Mouse (Mus musculus): ENCODE results near the gene Slc47a2. TPM values are rescaled to one million over a fixed set of nuclear protein-coding genes. Genes with fewer than 3 reads are reported as not detected.

The Slc47a2 gene
- polyA plus RNA-seq, 1 experiment from 2014 or later, result not detected

DNA sequence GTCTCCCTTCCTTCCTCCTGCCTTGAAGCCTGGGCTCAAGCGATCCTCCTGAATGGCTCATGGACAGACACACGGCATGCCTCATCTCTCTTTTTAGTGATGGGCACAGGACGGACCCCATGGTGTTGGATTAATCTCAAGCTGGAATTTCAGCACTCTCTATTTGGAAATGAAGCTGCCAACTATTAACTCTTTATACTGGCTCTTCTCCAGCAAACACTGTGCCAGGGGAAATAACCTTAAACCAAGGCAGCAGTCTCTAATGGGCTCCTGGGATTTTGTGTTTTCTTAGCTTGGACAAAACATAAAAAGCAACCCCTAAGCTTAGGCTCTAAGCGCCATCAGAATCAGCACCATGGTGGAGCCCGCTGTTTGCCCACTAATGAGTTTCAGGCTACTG lies 72.3 kb downstream of the Slc47a2 start:
- ATAC-seq (ENCODE audit: insufficient number of reproducible peaks, low FRiP score, low TSS enrichment, low read depth) (no peak), DNase-seq (ENCODE audit: low spot score) (no peak)
- 88% methylated on average over 5 of the region's 5 CpGs for WGBS

GRCm38 (mm10) chr11:61268626-61269349 lies 73.9 kb downstream of the Slc47a2 start:
- H3K4me2 ChIP-seq (ENCODE audit: low read depth, severe bottlenecking), result no peak overlapping the region
- WGBS, result 89% methylated on average over 6 of the region's 6 CpGs
- no peak overlapping the region for H3K9ac ChIP-seq (ENCODE audit: low read length)
- no peak overlapping the region for H3K4me3 ChIP-seq (ENCODE audit: low read depth, low read length)
- DNase-seq (ENCODE audit: low spot score), result no peak
- no peaks in the 10 kb centered on the region for H3K9me3 ChIP-seq (ENCODE audit: control insufficient read depth, low read length)
- no peaks in the 10 kb centered on the region for H3K36me3 ChIP-seq (ENCODE audit: control insufficient read depth, insufficient read depth, low read length)
- no peaks in the 10 kb centered on the region for H3K4me1 ChIP-seq (ENCODE audit: control insufficient read depth, insufficient read depth, low read length)
- ATAC-seq (ENCODE audit: insufficient number of reproducible peaks, low FRiP score, low TSS enrichment, low read depth), result no peak
- H3K27me3 ChIP-seq (ENCODE audit: control insufficient read depth, insufficient read depth, low read length), result no peaks in the 10 kb centered on the region
- H3K27ac ChIP-seq (replicated peaks; ENCODE audit: low read depth, low read length), result no peak overlapping the region

More for the DNA sequence above, 72.3 kb downstream of the Slc47a2 start:
- Histone ChIP-seq H3K27me3 (ENCODE audit: control insufficient read depth, insufficient read depth, low read length) (no peaks in the 10 kb centered on the region), H3K9ac (ENCODE audit: low read length) (no peak overlapping the region), H3K4me3 (ENCODE audit: low read depth, low read length) (no peak overlapping the region), H3K4me2 (ENCODE audit: low read depth, severe bottlenecking) (no peak overlapping the region), H3K4me1 (ENCODE audit: control insufficient read depth, insufficient read depth, low read length) (no peaks in the 10 kb centered on the region), H3K27ac (replicated peaks; ENCODE audit: low read depth, low read length) (no peak overlapping the region), H3K9me3 (ENCODE audit: control insufficient read depth, low read length) (no peaks in the 10 kb centered on the region), H3K36me3 (ENCODE audit: control insufficient read depth, insufficient read depth, low read length) (no peaks in the 10 kb centered on the region)

DNA sequence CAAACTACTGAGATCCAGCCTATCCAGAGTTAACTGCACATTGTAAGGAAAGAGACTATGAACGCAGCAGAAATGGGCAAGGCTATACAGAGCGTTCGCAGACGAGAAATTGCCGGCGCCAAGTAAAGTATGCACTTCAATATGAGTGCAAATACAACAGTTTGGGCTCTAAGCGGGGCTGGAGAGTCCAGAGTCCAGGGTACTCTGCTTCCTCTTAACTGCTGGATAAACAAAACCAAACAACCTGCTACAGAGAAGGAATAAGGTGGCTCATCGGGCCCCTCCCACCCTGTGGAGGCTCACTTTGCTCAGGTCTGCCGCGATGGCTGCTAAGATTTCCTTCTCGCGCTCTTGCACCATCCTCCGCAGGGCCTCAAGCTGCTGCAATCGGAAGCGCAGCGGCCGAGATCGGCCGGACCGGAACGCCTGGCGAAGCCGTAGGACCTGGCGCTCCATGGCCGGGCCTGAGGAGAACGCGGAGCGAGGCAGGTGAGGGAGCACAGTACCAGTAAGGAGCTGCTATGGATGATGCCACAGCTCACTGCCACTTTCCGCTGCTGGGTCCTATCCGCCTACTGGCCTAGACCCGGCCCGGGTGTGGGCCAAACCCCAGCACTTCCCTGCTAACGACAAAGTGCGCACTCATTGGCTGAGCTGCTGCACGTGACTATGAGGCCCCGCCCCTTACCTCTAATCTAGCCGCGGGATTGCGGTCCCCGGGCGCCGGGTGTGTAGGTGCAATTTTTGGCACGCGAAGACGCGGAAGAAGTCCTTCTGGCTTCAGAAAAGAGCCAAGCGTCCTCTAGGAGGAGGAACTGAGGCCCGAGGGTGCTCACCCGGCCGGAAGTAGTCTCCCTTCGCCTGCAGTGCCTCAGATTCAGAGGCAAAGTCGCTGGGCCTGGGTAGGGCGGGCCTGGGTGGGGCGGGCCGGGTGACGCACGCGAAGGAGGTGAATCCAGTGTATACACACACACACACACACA lies 75.8 kb downstream of the Slc47a2 start, which contains the start of gene Aldh3a2:
Gene Aldh3a2 (minus strand): TSS at position 914 of the 983 bp plus-strand sequence.
- WGBS, result under 1% methylated on average over 58 of the region's 58 CpGs
- peak within 1 kb of the TSS; percentile 76 for H3K4me2 ChIP-seq (ENCODE audit: low read depth, severe bottlenecking)

DNA sequence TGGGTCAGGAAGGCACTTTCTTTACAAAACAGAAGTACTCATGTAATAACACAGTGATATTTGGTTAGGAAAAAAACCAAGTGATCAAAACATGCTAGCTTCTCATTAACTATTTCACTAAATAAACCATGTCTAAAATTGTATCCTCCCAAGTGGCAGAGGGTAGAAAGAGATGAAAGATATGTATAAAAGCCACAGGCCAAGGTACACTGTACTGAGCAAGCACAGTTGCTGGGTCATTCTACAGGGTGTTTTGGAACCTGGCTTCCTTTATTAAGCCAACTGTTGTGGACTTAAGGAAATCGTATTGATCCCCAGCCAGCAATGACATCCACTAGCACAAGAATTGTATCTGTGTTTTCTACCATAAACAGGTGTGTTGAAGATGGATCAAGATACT lies 78.8 kb downstream of the Slc47a2 start:
- Histone ChIP-seq H3K4me1 (ENCODE audit: control insufficient read depth, insufficient read depth, low read length) (no peaks in the 10 kb centered on the region), H3K4me3 (ENCODE audit: low read depth, low read length) (no peak overlapping the region), H3K27me3 (ENCODE audit: control insufficient read depth, insufficient read depth, low read length) (no peaks in the 10 kb centered on the region), H3K36me3 (ENCODE audit: control insufficient read depth, insufficient read depth, low read length) (0 out of 2 replicates have a peak, but pooled peaks cover 2% of the 10 kb centered on the region), H3K9me3 (ENCODE audit: control insufficient read depth, low read length) (no peaks in the 10 kb centered on the region), H3K27ac (replicated peaks; ENCODE audit: low read depth, low read length) (no peak overlapping the region), H3K4me2 (ENCODE audit: low read depth, severe bottlenecking) (no peak overlapping the region), H3K9ac (ENCODE audit: low read length) (no peak overlapping the region)
- no peak for DNase-seq (ENCODE audit: low spot score)
- ATAC-seq (ENCODE audit: insufficient number of reproducible peaks, low FRiP score, low TSS enrichment, low read depth), result no peak
- 84% methylated on average over 1 of the region's 1 CpGs for WGBS

More for the DNA sequence above, 75.8 kb downstream of the Slc47a2 start, which contains the start of gene Aldh3a2:
- H3K4me1 ChIP-seq (ENCODE audit: control insufficient read depth, insufficient read depth, low read length), result no peaks in the 10 kb centered on the region
- DNase-seq (ENCODE audit: low spot score) (peak; percentile 94), ATAC-seq (ENCODE audit: insufficient number of reproducible peaks, low FRiP score, low TSS enrichment, low read depth) (peak; percentile 99)
- peak within 1 kb of the TSS; percentile 78 for H3K4me3 ChIP-seq (ENCODE audit: low read depth, low read length)
- peak within 1 kb of the TSS; percentile 89 for H3K9ac ChIP-seq (ENCODE audit: low read length)
- H3K27ac ChIP-seq (replicated peaks; ENCODE audit: low read depth, low read length), result peak within 1 kb of the TSS; percentile 81
- H3K9me3 ChIP-seq (ENCODE audit: control insufficient read depth, low read length), result no peaks in the 10 kb centered on the region
- no peaks in the 10 kb centered on the region for H3K27me3 ChIP-seq (ENCODE audit: control insufficient read depth, insufficient read depth, low read length)
- H3K36me3 ChIP-seq (ENCODE audit: control insufficient read depth, insufficient read depth, low read length), result 0 out of 2 replicates have a peak, but pooled peaks cover 1% of the 10 kb centered on the region

- 94% methylated on average over 14 of the region's 14 CpGs for WGBS
- no peak overlapping the region for H3K27ac ChIP-seq (replicated peaks; ENCODE audit: low read depth, low read length)
- H3K4me1 ChIP-seq (ENCODE audit: control insufficient read depth, insufficient read depth, low read length), result no peaks in the 10 kb centered on the region
- DNase-seq (ENCODE audit: low spot score) (no peak), ATAC-seq (ENCODE audit: insufficient number of reproducible peaks, low FRiP score, low TSS enrichment, low read depth) (no peak)
- 0 out of 2 replicates have a peak, but pooled peaks cover 2% of the 10 kb centered on the region for H3K36me3 ChIP-seq (ENCODE audit: control insufficient read depth, insufficient read depth, low read length)
- no peaks in the 10 kb centered on the region for H3K27me3 ChIP-seq (ENCODE audit: control insufficient read depth, insufficient read depth, low read length)
- H3K4me3 ChIP-seq (ENCODE audit: low read depth, low read length), result no peak overlapping the region
- no peak overlapping the region for H3K9ac ChIP-seq (ENCODE audit: low read length)
- no peak overlapping the region for H3K4me2 ChIP-seq (ENCODE audit: low read depth, severe bottlenecking)
- H3K9me3 ChIP-seq (ENCODE audit: control insufficient read depth, low read length), result no peaks in the 10 kb centered on the region
Observed at GRCm38 (mm10) chr11:61262516-61262915, 80.1 kb downstream of the Slc47a2 start.

DNA sequence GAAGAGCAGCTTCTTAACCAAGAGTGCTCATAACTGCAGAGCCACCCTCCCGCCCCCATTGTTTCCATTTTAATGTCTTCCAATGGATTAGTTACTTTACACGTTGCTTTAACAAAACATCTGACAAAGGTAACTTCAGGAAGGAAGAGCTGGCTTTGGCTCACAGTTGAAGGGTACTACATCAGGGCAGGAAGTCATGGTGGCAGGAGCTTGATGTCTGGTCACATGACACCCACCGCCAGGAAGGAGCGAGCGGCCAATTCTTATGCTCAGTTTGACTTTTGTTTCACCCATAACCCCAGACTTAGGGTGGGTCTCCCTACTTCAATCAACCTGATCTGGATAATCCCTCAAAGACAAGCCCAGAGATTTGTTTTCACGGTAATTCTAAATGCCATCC lies 83.6 kb downstream of the Slc47a2 start:
- Histone ChIP-seq H3K27me3 (ENCODE audit: control insufficient read depth, insufficient read depth, low read length) (no peaks in the 10 kb centered on the region), H3K36me3 (ENCODE audit: control insufficient read depth, insufficient read depth, low read length) (peaks cover 6% of the 10 kb centered on the region; the same call in 1 of the 2 replicates), H3K4me3 (ENCODE audit: low read depth, low read length) (no peak overlapping the region), H3K9me3 (ENCODE audit: control insufficient read depth, low read length) (no peaks in the 10 kb centered on the region), H3K27ac (replicated peaks; ENCODE audit: low read depth, low read length) (no peak overlapping the region), H3K4me1 (ENCODE audit: control insufficient read depth, insufficient read depth, low read length) (no peaks in the 10 kb centered on the region), H3K4me2 (ENCODE audit: low read depth, severe bottlenecking) (no peak overlapping the region), H3K9ac (ENCODE audit: low read length) (no peak overlapping the region)
- WGBS, result 94% methylated on average over 6 of the region's 6 CpGs
- DNase-seq (ENCODE audit: low spot score) (no peak), ATAC-seq (ENCODE audit: insufficient number of reproducible peaks, low FRiP score, low TSS enrichment, low read depth) (no peak)

- H3K27ac ChIP-seq (replicated peaks; ENCODE audit: low read depth, low read length), result no peak overlapping the region
- no peak overlapping the region for H3K9ac ChIP-seq (ENCODE audit: low read length)
- H3K36me3 ChIP-seq (ENCODE audit: control insufficient read depth, insufficient read depth, low read length), result peaks cover 4% of the 10 kb centered on the region; the same call in 1 of the 2 replicates
- no peaks in the 10 kb centered on the region for H3K4me1 ChIP-seq (ENCODE audit: control insufficient read depth, insufficient read depth, low read length)
- DNase-seq (ENCODE audit: low spot score), result no peak
- ATAC-seq (ENCODE audit: insufficient number of reproducible peaks, low FRiP score, low TSS enrichment, low read depth), result no peak
- no peaks in the 10 kb centered on the region for H3K9me3 ChIP-seq (ENCODE audit: control insufficient read depth, low read length)
- H3K4me2 ChIP-seq (ENCODE audit: low read depth, severe bottlenecking), result no peak overlapping the region; the same call in 1 of the 2 replicates
- H3K4me3 ChIP-seq (ENCODE audit: low read depth, low read length), result no peak overlapping the region
- no peaks in the 10 kb centered on the region for H3K27me3 ChIP-seq (ENCODE audit: control insufficient read depth, insufficient read depth, low read length)
- 92% methylated on average over 12 of the region's 12 CpGs for WGBS
Observed at GRCm38 (mm10) chr11:61252807-61253206, 89.9 kb downstream of the Slc47a2 start.

GRCm38 (mm10) chr11:61251741-61252140 lies 90.9 kb downstream of the Slc47a2 start:
- DNase-seq (ENCODE audit: low spot score) (no peak), ATAC-seq (ENCODE audit: insufficient number of reproducible peaks, low FRiP score, low TSS enrichment, low read depth) (no peak)
- Histone ChIP-seq H3K4me1 (ENCODE audit: control insufficient read depth, insufficient read depth, low read length) (no peaks in the 10 kb centered on the region), H3K4me2 (ENCODE audit: low read depth, severe bottlenecking) (no peak overlapping the region), H3K27me3 (ENCODE audit: control insufficient read depth, insufficient read depth, low read length) (no peaks in the 10 kb centered on the region), H3K9ac (ENCODE audit: low read length) (no peak overlapping the region), H3K4me3 (ENCODE audit: low read depth, low read length) (no peak overlapping the region), H3K27ac (replicated peaks; ENCODE audit: low read depth, low read length) (no peak overlapping the region), H3K36me3 (ENCODE audit: control insufficient read depth, insufficient read depth, low read length) (peaks cover 4% of the 10 kb centered on the region; the same call in 1 of the 2 replicates), H3K9me3 (ENCODE audit: control insufficient read depth, low read length) (no peaks in the 10 kb centered on the region)
- WGBS, result 86% methylated on average over 10 of the region's 10 CpGs

All from limb, embryonic 11.5 days (tissue).